Mouse (Mus musculus) midbrain, postnatal 0 days (tissue): ENCODE data around the gene Smyd4. TPM values are rescaled to one million over a fixed set of nuclear protein-coding genes. Genes with fewer than 3 reads are reported as not detected.

Source experiments
- ATAC-seq: fragments of 200-750 bp; cut with Nextera tagmentation; 2 replicates; pipeline ENCODE4 v1.8.0; 2017; ENCODE audit warnings: moderate number of reproducible peaks, mild to moderate bottlenecking, moderate TSS enrichment, moderate library complexity; ENCODE audit not compliant: low FRiP score
- DNase-seq: peaks from one replicate; pipeline ENCODE4 v3.0.0-alpha.2; 2015; ENCODE audit warnings: low spot score
- H3K27ac ChIP-seq: fragments of 300-500 bp; sonication (generic); 2 replicates; pipeline ENCODE4 v1.5.1; 2014; ENCODE audit warnings: low read depth, mild to moderate bottlenecking, low read length, mixed read lengths
- H3K27me3 ChIP-seq: fragments of 300-500 bp; sonication (generic); 2 replicates; pipeline ENCODE4 v1.6.1; 2014; ENCODE audit warnings: low read length, control low read depth, mixed read lengths; ENCODE audit not compliant: insufficient read depth
- H3K36me3 ChIP-seq: fragments of 300-500 bp; sonication (generic); 2 replicates; pipeline ENCODE4 v1.6.1; 2014; ENCODE audit warnings: low read length, control low read depth, mixed read lengths; ENCODE audit not compliant: insufficient read depth
- H3K4me1 ChIP-seq: fragments of 300-500 bp; sonication (generic); 2 replicates; pipeline ENCODE4 v1.6.1; 2014; ENCODE audit warnings: mild to moderate bottlenecking, control low read depth, antibody characterized with exemption, low read length, mixed read lengths; ENCODE audit not compliant: insufficient read depth
- H3K4me2 ChIP-seq: fragments of 300-500 bp; sonication (generic); 2 replicates; pipeline ENCODE4 v1.6.1; 2014; ENCODE audit warnings: low read depth, mild to moderate bottlenecking, low read length, mixed read lengths; ENCODE audit not compliant: poor library complexity, severe bottlenecking
- H3K4me3 ChIP-seq: fragments of 300-500 bp; sonication (generic); 2 replicates; pipeline ENCODE4 v1.5.1; 2014; ENCODE audit warnings: low read depth, mild to moderate bottlenecking, low read length, moderate library complexity
- H3K9ac ChIP-seq: fragments of 300-500 bp; sonication (generic); replicated peaks from 2 replicates; pipeline ENCODE4 v1.6.1; 2014; ENCODE audit warnings: mild to moderate bottlenecking, low read length, moderate library complexity, mixed read lengths; ENCODE audit not compliant: poor library complexity, severe bottlenecking
- H3K9me3 ChIP-seq: fragments of 300-500 bp; sonication (generic); 2 replicates; pipeline ENCODE4 v1.6.1; 2016; ENCODE audit warnings: low read length, control low read depth
- CTCF ChIP-seq: IDR thresholded peaks from 2 replicates; pipeline ENCODE4 v1.5.1; 2016; ENCODE audit warnings: antibody characterized with exemption, mild to moderate bottlenecking
- WGBS: fragments of 180-500 bp; shearing (Covaris S2); extraction: QIAGEN DNeasy Blood & Tissue Kit; methylation state at CpG from one replicate; pipeline ENCODE4 v1.1.7; 2014; 5-methylcytosine and 5-hydroxymethylcytosine counted together
- polyA plus RNA-seq: library from polyadenylated mRNA; unstranded; fragments of >200 nt; fragmentation: Nextera tagmentation; extraction: Ambion mirVana; gene quantifications from 2 replicates; pipeline ENCODE4 v1.2.1, GENCODE M21; 2015
- total RNA-seq: library from RNA; depleted of rRNA; stranded (reverse); fragments of >200 nt; gene quantifications from 2 replicates; pipeline ENCODE4 v1.2.3, GENCODE M21; 2014

The Smyd4 gene
- total and polyA plus RNA-seq, 2 experiments from 2014 or later: 16.7 to 16.8 TPM

DNA sequence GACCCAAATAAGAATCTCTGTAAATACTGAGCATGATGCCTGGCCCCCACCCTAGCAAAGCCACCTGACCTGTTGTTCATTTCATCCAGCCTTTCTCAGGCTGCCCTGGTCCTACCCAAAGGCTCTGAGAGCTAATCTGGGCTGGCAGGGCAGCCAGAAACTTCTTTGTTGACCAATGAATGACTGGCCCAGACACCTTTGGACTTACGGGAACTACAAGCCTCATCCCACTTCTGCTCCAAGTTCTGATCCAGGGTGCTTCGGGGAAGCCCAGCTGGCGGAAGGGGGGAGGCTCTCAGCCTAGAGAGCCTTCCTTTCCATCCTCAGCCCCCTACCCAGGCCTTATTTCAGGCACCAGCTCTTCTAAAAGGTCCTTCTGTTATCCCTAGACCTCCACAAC is 90.6 kb downstream of the Smyd4 start:
- no peaks in the 10 kb centered on the region for H3K9me3 ChIP-seq
- TF ChIP-seq CTCF: no peak
- H3K9ac ChIP-seq: no peak overlapping the region
- no peak for ATAC-seq
- 88% methylated on average over 3 of the region's 3 CpGs for WGBS
- no peaks in the 10 kb centered on the region for H3K4me1 ChIP-seq
- H3K27ac ChIP-seq: no peak overlapping the region
- no peak overlapping the region for H3K4me2 ChIP-seq
- H3K27me3 ChIP-seq: no peaks in the 10 kb centered on the region
- no peak overlapping the region for H3K4me3 ChIP-seq
- no peak for DNase-seq
- H3K36me3 ChIP-seq: peaks cover 21% of the 10 kb centered on the region

- 89% methylated on average over 6 of the region's 6 CpGs for WGBS
- Histone ChIP-seq H3K27ac (no peak within 1 kb of the TSS), H3K9me3 (no peaks in the 10 kb centered on the region), H3K36me3 (peaks cover 26% of the 10 kb centered on the region), H3K9ac (no peak within 1 kb of the TSS), H3K4me1 (no peaks in the 10 kb centered on the region), H3K4me3 (no peak within 1 kb of the TSS), H3K27me3 (no peaks in the 10 kb centered on the region), H3K4me2 (no peak within 1 kb of the TSS)
- no peak for DNase-seq
- TF ChIP-seq CTCF: no peak
- no peak for ATAC-seq
These were observed 91.1 kb downstream of the Smyd4 start, which contains the start of gene Serpinf2 for GRCm38 (mm10) chr11:75439363-75439762. TSS of gene Serpinf2 (minus strand) at chr11:75439591.

DNA sequence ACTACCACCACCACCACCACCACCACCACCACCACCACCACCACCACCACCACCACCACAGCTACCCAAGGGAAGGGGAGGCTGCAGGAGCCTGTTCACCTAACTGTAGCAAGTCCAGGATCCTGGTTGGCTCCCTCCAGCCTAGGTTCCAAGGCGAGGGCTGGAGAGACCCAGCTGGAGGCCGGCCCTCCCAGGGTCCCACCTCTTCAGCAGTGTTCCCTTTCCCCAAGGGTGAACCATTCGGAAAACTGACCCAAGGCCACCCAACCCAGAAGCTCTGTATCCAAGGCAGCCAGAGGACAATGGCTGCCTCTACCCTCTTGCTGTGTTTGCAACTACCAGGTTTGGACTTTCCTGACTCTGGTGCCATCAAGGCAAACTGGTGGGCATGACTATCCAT is 91.7 kb downstream of the Smyd4 start:
- ATAC-seq: no peak
- Histone ChIP-seq H3K4me1 (no peaks in the 10 kb centered on the region), H3K4me2 (no peak overlapping the region), H3K27me3 (no peaks in the 10 kb centered on the region), H3K36me3 (peaks cover 30% of the 10 kb centered on the region), H3K27ac (no peak overlapping the region), H3K9ac (no peak overlapping the region), H3K9me3 (no peaks in the 10 kb centered on the region), H3K4me3 (no peak overlapping the region)
- DNase-seq: no peak
- WGBS: 95% methylated on average over 3 of the region's 3 CpGs
- TF ChIP-seq CTCF: no peak

DNA sequence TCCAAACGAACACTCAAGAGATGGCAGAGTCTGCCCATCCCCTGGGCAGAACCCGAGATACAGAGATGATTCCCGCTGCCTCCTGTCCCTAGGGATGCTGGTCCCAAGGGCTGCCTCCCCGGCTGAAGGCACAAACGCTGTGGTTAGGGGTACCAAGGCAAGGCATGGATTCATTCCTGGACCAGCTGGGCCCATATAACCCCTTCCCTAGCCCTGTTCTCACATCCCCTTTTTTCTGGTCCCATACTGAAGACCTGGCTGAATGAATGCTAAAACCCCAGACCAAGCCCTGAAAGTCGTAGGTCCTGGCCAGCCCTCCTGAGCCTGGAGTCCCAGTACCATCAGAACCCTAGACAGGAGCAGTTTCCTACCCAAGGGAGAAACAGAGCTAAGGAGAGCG is 92.8 kb downstream of the Smyd4 start:
- ATAC-seq (no peak), DNase-seq (no peak)
- no peak overlapping the region for H3K4me2 ChIP-seq
- peaks cover 35% of the 10 kb centered on the region for H3K36me3 ChIP-seq
- H3K9me3 ChIP-seq: no peaks in the 10 kb centered on the region
- H3K9ac ChIP-seq: no peak overlapping the region
- TF ChIP-seq CTCF: no peak
- 86% methylated on average over 7 of the region's 7 CpGs for WGBS
- no peaks in the 10 kb centered on the region for H3K4me1 ChIP-seq
- no peak overlapping the region for H3K4me3 ChIP-seq
- H3K27me3 ChIP-seq: no peaks in the 10 kb centered on the region
- no peak overlapping the region for H3K27ac ChIP-seq

GRCm38 (mm10) chr11:75441601-75442000 is 93.4 kb downstream of the Smyd4 start:
- ATAC-seq (no peak), DNase-seq (no peak)
- Histone ChIP-seq H3K4me3 (no peak overlapping the region), H3K4me2 (no peak overlapping the region), H3K9ac (no peak overlapping the region), H3K4me1 (no peaks in the 10 kb centered on the region), H3K36me3 (peaks cover 35% of the 10 kb centered on the region), H3K9me3 (no peaks in the 10 kb centered on the region), H3K27ac (no peak overlapping the region), H3K27me3 (no peaks in the 10 kb centered on the region)
- 51% methylated on average over 16 of the region's 16 CpGs for WGBS
- TF ChIP-seq CTCF: no peak

DNA sequence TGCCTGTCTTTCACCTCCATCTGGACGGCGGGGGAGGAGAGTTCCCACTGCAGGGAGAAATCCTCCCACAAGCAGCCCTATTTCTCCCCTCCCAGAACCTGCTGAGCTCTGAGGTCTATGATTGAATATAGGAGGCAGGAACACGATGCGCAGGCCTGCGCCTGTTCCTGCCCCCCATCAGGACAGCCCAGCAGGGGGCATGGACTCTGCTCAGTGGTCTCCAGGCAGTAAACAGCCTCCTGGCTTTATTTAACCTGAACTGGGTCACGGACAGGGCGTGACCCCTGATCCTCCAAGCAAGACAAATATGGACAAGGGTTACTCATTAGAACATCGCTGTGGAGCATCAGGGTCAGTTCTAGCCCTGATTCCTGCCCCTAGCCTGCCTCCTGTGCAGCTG is 95.5 kb downstream of the Smyd4 start:
- no peak overlapping the region for H3K4me2 ChIP-seq
- 57% methylated on average over 8 of the region's 8 CpGs for WGBS
- DNase-seq (no peak), ATAC-seq (no peak)
- no peak for TF ChIP-seq CTCF
- H3K27ac ChIP-seq: no peak overlapping the region
- peaks cover 53% of the 10 kb centered on the region for H3K36me3 ChIP-seq
- H3K4me3 ChIP-seq: no peak overlapping the region
- no peaks in the 10 kb centered on the region for H3K27me3 ChIP-seq
- H3K9ac ChIP-seq: 0 out of 2 replicates have a peak overlapping the region, but pooled peaks have one; percentile 19
- no peaks in the 10 kb centered on the region for H3K9me3 ChIP-seq
- H3K4me1 ChIP-seq: no peaks in the 10 kb centered on the region
